Mouse (Mus musculus) kidney, postnatal 14 days (tissue): ENCODE data around the gene Dcpp3.
"Not testable (repeated sequence)": the region's sequence is repeated elsewhere in the genome, so short reads cannot be mapped to it uniquely, and the experiment has no call there.

Source experiments
- DNase-seq: peaks from one replicate; pipeline ENCODE4 v3.0.0; 2022; ENCODE audit warnings: mixed read lengths

Gene Dcpp3

DNA sequence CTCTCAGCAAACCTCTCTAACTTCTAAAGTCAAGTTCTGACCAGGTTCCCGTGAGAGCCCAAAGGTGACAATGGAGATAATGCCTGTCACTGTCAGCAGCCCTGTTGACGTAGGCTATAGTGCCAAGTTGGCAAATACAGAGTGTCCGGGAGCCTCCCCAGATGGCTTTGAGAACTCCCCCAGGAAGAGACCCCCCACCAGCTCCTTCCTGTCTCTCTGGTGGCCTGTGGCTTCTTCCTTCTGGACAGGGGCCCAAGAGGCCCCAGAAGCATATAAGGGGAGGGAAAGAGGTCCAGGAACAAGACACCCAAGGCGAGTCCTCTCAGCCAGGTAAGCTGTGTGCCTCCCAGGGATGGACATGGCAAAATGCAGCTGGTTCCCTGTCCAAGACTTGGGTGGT is at the start of gene Dcpp3:
Dcpp3 (plus strand) TSS at position 301 of the 400 bp plus-strand sequence.
- DNase-seq: not testable (repeated sequence)

GRCm38 (mm10) chr17:23867756-23868155 is 49.5 kb upstream of the Dcpp3 start, which contains the start of gene Prss21:
Gene Prss21, plus strand, starts transcription at chr17:23868056.
- DNase-seq: no peak

DNA sequence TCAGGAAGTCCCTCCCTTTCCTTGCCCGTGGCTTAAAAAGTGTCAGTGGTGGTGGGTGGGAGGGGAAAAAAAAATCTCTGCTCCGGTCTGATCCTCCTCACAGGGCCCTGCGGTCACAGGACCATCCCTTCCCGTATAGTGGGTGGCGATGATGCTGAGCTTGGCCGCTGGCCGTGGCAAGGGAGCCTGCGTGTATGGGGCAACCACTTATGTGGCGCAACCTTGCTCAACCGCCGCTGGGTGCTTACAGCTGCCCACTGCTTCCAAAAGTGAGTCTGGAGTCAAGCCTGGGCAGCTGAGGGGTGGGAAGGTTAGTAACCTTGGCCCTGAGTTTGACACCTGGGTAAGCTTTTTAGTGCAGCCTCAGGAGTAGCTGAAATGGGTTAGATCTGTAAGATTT is 48.7 kb upstream of the Dcpp3 start:
- DNase-seq: no peak

GRCm38 (mm10) chr17:23873884-23874856 is 43.1 kb upstream of the Dcpp3 start:
- DNase-seq: peak; percentile 68

GRCm38 (mm10) chr17:23876741-23877140 is 40.5 kb upstream of the Dcpp3 start:
- DNase-seq: no peak

GRCm38 (mm10) chr17:23877166-23877565 is 40.1 kb upstream of the Dcpp3 start:
- no peak for DNase-seq

GRCm38 (mm10) chr17:23880576-23880975 is 36.7 kb upstream of the Dcpp3 start, which contains the start of the genes Dcpp1 and Dcpp2:
Gene Dcpp1, plus strand, starts transcription at chr17:23880876.
Gene Dcpp2, plus strand, starts transcription at chr17:23880880.
- DNase-seq: not testable (repeated sequence)

DNA sequence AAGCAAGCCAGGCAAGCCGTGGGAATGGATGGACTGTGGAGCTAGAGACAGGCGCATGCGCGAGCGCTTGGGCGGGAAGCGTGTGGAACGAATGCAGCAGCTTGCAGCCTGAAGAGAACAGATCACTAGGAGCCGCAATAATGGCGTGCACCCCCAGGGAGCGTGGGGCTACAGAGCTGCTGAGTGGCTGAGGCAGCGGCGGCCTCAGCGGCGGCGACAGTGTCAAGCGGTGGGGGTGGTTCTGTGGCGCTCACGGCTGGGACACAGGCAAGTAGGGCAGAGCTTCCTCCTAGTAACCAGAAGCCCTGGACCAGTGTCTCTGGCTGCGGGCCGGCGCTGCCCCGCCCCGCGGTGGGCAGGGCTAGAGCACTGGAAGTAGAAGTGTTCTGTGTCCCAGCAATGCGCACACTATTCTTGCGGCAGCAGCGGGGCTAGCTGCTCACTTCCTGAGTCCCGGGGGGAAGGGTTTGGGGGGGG is 7.3 kb downstream of the Dcpp3 start:
- DNase-seq: peak; percentile 95

GRCm38 (mm10) chr17:23925090-23925493 is 7.8 kb downstream of the Dcpp3 start:
- DNase-seq: peak; percentile 74

- DNase-seq: no peak
Measured at GRCm38 (mm10) chr17:23931157-23931556, 13.9 kb downstream of the Dcpp3 start.

GRCm38 (mm10) chr17:23941372-23941771 is 24.1 kb downstream of the Dcpp3 start, which contains the start of gene Sbp:
Gene Sbp, plus strand, starts transcription at chr17:23941672.
- no peak for DNase-seq

GRCm38 (mm10) chr17:23947486-23947885 is 30.2 kb downstream of the Dcpp3 start:
- DNase-seq: not testable (repeated sequence)

DNA sequence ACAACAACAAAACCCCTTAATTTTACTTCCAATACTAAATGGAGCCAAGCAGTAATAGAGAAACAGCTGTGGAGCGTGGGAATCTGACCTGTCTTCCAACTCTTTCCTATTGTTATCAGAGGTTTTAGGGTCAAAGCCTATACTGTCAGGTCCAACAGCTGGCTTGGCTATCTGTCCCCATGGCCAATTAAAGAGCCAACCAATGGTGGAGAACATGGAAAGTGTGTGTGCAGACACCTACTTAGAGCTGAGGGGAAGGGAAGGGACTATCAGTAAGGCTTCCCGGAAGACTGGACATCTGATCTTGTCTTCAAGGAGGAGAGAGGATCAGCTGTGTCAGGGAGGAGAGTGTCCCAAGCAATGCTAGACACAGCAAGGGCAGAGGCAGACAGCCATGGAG is 31.8 kb downstream of the Dcpp3 start:
- no peak for DNase-seq

DNA sequence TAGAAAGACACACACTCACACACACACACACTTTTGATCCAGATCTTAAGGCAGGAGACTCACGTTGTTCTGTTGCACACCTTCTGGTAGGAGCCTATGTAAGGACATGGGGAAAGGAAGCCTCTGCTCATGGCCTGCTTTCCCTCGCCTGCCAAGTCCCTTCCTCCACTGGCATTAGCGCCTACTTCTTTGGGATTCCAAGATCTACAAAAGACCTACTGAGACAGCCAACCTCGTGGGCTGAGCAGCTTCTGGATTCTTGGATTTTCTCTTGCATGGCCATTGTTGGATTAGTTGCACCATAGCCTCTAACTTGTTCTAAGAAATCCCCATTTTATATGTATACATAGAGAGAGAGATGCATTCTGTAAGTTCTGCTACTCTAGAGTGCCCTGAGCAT is 33.6 kb downstream of the Dcpp3 start:
- DNase-seq: not testable (repeated sequence)

- DNase-seq: no peak
Measured at GRCm38 (mm10) chr17:23955174-23955573, 37.9 kb downstream of the Dcpp3 start, which contains the start of gene Sbpl. Gene Sbpl, minus strand, starts transcription at chr17:23955274.

- peak; percentile 86 for DNase-seq
Measured at GRCm38 (mm10) chr17:23960084-23960738, 43.0 kb downstream of the Dcpp3 start.

GRCm38 (mm10) chr17:23961573-23962122 is 44.4 kb downstream of the Dcpp3 start:
- DNase-seq: no peak

GRCm38 (mm10) chr17:23965805-23966425 is 48.7 kb downstream of the Dcpp3 start:
- DNase-seq: no peak

GRCm38 (mm10) chr17:23966658-23967401 is 49.6 kb downstream of the Dcpp3 start:
- peak; percentile 36 for DNase-seq

GRCm38 (mm10) chr17:23968780-23969179 is 51.5 kb downstream of the Dcpp3 start:
- DNase-seq: peak; percentile 56
